Mouse (Mus musculus) lung, postnatal 0 days (tissue): ENCODE results near the gene Uvrag.

ENCODE experiments used
- CTCF ChIP-seq: IDR thresholded peaks from 2 replicates; pipeline ENCODE4 v1.5.1; 2016; ENCODE audit warnings: antibody characterized with exemption, mild to moderate bottlenecking
- EP300 ChIP-seq: IDR thresholded peaks from 2 replicates; pipeline ENCODE4 v1.6.1; 2016; ENCODE audit warnings: antibody characterized with exemption, mild to moderate bottlenecking, control low read depth

GRCm38 (mm10) chr7:98863969-98864718 is 276.8 kb downstream of the Uvrag start:
- TF ChIP-seq EP300 (no peak), CTCF (no peak)
